Mouse (Mus musculus) bone marrow macrophage, adult 2 months (primary cell): Measurements from ENCODE around the gene Irf3.

Source experiments
- CTCF ChIP-seq: IDR thresholded peaks from 2 replicates; pipeline ENCODE4 v1.5.1; 2012; ENCODE audit warnings: low read depth, mild to moderate bottlenecking, low read length, moderate library complexity
- POLR2A ChIP-seq: IDR thresholded peaks from 2 replicates; pipeline ENCODE4 v1.6.1; 2012; ENCODE audit warnings: mild to moderate bottlenecking, low read depth, low read length, borderline replicate concordance

DNA sequence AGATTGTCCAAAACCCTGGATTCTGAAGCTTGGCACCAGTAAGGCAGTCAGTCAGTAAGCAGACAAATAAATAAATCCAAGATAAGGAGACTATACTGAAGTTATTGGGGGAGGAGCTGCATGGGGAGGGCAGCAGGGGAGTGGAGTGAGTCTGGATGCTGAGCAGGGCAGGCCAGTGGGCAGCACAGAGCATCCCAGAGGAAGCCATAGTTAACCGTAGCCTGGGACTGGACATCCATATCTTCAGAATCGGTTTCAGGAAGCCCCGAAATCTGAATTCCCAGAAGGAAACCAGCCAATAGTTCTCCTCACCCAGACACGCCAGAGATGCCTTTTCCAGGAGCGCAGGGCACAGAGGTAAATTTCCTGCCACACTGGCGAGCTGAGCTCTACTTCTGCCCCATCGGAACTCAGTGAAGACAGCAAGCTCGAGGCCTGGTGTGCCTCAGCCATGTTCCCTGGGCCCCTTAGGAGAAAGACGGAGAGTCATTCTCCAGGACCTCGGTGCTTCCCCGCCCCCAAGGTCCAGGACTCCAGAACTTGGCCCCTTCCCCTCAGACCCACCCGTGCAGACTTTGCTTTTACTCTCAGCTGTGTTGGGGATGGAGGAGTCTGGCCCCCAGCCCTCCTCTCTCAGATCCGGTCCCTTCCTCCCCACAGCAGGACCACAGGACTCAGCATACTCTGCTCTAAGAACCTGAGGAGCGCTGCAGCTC, 23.9 kb upstream of the Irf3 start:
- no peak for TF ChIP-seq POLR2A
- no peak for TF ChIP-seq CTCF
